Mouse (Mus musculus): ENCODE results near the gene Stard10. TPM values are rescaled to one million over a fixed set of nuclear protein-coding genes. Genes with fewer than 3 reads are reported as not detected.

Stard10 gene
- polyA plus RNA-seq, 1 experiment = 10.9 TPM

DNA sequence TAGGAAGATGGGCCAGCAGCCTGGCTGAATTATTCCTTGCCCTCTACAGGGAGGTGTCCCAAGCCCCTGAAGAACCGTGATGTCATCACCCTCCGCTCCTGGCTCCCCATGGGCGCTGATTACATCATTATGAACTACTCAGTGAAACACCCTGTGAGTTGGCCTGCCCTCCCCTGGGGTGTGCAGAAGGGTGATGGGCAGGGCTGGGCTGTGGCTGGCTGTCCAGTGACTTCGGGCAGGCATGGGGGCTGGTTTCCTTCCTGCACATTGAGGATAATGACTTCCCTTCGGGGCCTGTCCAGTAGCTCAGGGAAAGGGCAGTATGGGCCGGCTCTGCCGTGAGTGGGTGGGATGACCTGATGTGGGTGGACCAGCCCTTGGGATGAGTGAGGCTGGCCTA lies 26.2 kb downstream of the Stard10 start:
- TF ChIP-seq CTCF (IDR thresholded peaks at IDR 0.05; ENCODE audit: control insufficient read depth, insufficient read depth, insufficient read length) (no peak), CEBPB (IDR thresholded peaks at IDR 0.05; ENCODE audit: low read depth) (no peak), USF1 (IDR thresholded peaks at IDR 0.05; ENCODE audit: low read depth) (no peak), MAX (IDR thresholded peaks at IDR 0.05) (no peak), MYOG (IDR thresholded peaks at IDR 0.05; ENCODE audit: control insufficient read depth, extremely low read depth, insufficient read length) (no peak)
- Histone ChIP-seq H3K79me2 (ENCODE audit: control insufficient read depth, insufficient read depth) (no peaks in the 10 kb centered on the region), H3K27me3 (ENCODE audit: control insufficient read depth, insufficient read depth, insufficient read length) (no peaks in the 10 kb centered on the region), H3K79me3 (ENCODE audit: low read depth) (no peaks in the 10 kb centered on the region), H3K4me3 (ENCODE audit: insufficient read depth, poor library complexity, severe bottlenecking) (no peak overlapping the region), H3ac (ENCODE audit: control insufficient read depth, insufficient read length, low read depth) (no peak overlapping the region), H3K36me3 (ENCODE audit: control insufficient read depth, insufficient read depth) (no peaks in the 10 kb centered on the region)

DNA sequence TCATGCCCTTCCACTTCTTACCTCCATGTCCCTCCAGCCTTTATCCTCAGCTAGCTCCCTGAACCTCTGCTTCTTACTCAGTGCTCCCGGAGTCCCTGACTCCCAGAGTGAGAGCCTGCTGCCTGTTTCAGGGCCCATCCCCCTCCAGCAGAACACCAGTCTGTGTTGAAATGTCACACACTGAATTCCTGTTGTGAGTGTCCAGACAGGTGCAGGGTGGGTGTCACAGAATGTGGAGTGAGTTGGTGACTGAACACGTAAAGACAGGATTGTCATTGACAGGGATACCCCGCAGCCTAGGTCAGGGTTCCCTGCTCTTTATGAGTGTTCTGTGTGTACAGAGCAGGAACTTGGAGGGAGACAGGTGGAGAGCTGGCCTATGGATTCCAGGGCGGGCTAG lies 28.0 kb downstream of the Stard10 start:
- H3K36me3 ChIP-seq (ENCODE audit: control insufficient read depth, insufficient read depth) = no peaks in the 10 kb centered on the region
- no peaks in the 10 kb centered on the region for H3K79me2 ChIP-seq (ENCODE audit: control insufficient read depth, insufficient read depth)
- H3K79me3 ChIP-seq (ENCODE audit: low read depth) = no peaks in the 10 kb centered on the region
- no peak overlapping the region for H3K4me3 ChIP-seq (ENCODE audit: insufficient read depth, poor library complexity, severe bottlenecking)
- TF ChIP-seq MYOD1 (IDR thresholded peaks at IDR 0.05; ENCODE audit: control insufficient read depth, insufficient read length, low read depth) (peak; percentile 37), USF1 (IDR thresholded peaks at IDR 0.05; ENCODE audit: low read depth) (no peak)
- H3K27me3 ChIP-seq (ENCODE audit: control insufficient read depth, insufficient read depth, insufficient read length) = no peaks in the 10 kb centered on the region
- no peak overlapping the region for H3ac ChIP-seq (ENCODE audit: control insufficient read depth, insufficient read length, low read depth)

DNA sequence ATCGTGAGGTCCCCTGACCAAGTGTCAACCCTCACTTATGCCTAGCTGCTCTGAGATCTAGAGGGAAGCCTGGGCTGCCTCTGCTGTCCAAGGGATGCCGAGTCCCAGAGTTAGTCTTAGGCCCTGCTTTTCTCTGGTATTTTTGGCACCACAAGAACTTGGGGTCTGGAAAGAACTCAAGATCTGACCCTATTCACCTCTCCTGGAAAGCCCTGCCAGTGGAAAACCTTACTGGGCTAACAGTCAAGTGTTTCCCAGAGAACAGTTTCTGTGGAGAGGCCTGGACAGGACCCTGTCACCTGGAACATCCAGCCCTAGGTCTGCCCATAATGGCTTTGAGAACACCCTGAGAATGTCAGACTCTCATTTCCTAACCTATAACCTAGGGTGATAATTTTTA lies 30.1 kb downstream of the Stard10 start:
- H3K79me3 ChIP-seq (ENCODE audit: low read depth) = no peaks in the 10 kb centered on the region
- TF ChIP-seq CEBPB (IDR thresholded peaks at IDR 0.05; ENCODE audit: low read depth) (no peak), MYOD1 (IDR thresholded peaks at IDR 0.05; ENCODE audit: control insufficient read depth, insufficient read length, low read depth) (no peak), CTCF (IDR thresholded peaks at IDR 0.05; ENCODE audit: control insufficient read depth, insufficient read depth, insufficient read length) (no peak)
- no peaks in the 10 kb centered on the region for H3K79me2 ChIP-seq (ENCODE audit: control insufficient read depth, insufficient read depth)
- no peak overlapping the region for H3ac ChIP-seq (ENCODE audit: control insufficient read depth, insufficient read length, low read depth)
- no peak overlapping the region for H3K4me3 ChIP-seq (ENCODE audit: insufficient read depth, poor library complexity, severe bottlenecking)
- H3K36me3 ChIP-seq (ENCODE audit: control insufficient read depth, insufficient read depth) = no peaks in the 10 kb centered on the region
- no peaks in the 10 kb centered on the region for H3K27me3 ChIP-seq (ENCODE audit: control insufficient read depth, insufficient read depth, insufficient read length)

DNA sequence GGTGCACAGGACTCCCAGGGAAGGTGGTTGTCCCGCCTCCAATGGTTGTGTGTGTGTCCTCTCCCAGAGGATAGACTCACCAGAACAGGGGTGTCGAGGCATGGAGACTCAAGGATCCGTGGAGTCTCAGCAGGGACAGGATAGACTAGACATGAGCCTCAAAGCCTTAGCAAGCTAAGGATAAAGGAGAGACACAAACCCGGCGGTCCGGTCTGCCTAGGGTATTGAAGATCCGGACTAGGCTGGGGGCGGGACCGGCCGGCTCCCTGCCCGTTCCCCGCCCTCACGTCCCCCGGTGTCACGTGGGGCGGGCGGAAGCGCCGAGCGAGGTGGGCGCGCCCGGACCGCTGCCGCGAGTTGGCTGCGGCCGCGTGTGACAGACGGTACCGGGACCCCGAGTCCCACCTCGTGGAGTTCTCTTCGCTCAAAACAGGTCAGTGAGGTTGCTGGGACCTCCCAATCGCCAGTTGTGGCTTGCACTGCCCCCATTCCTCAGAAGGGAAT lies 30.9 kb downstream of the Stard10 start, which contains the start of gene Arap1:
Gene Arap1, plus strand, starts transcription at position 301 of the 504 bp plus-strand sequence.
- Histone ChIP-seq H3K79me3 (ENCODE audit: low read depth) (no peaks in the 10 kb centered on the region), H3ac (ENCODE audit: control insufficient read depth, insufficient read length, low read depth) (peak within 1 kb of the TSS; percentile 67), H3K27me3 (ENCODE audit: control insufficient read depth, insufficient read depth, insufficient read length) (no peaks in the 10 kb centered on the region), H3K4me3 (ENCODE audit: insufficient read depth, poor library complexity, severe bottlenecking) (peak within 1 kb of the TSS; percentile 44), H3K36me3 (ENCODE audit: control insufficient read depth, insufficient read depth) (no peaks in the 10 kb centered on the region), H3K79me2 (ENCODE audit: control insufficient read depth, insufficient read depth) (no peaks in the 10 kb centered on the region)
- TF ChIP-seq USF1 (IDR thresholded peaks at IDR 0.05; ENCODE audit: low read depth) (peak; percentile 84), CEBPB (IDR thresholded peaks at IDR 0.05; ENCODE audit: low read depth) (no peak)

- H3K4me3 ChIP-seq (ENCODE audit: insufficient read depth, poor library complexity, severe bottlenecking) = peak overlapping the region; percentile 44
- no peaks in the 10 kb centered on the region for H3K79me2 ChIP-seq (ENCODE audit: control insufficient read depth, insufficient read depth)
- TF ChIP-seq USF1 (IDR thresholded peaks at IDR 0.05; ENCODE audit: low read depth) = no peak
- TF ChIP-seq FOSL1 (IDR thresholded peaks at IDR 0.05; ENCODE audit: insufficient read depth, low read length, poor library complexity, severe bottlenecking) = no peak
- no peak for TF ChIP-seq MYOD1 (IDR thresholded peaks at IDR 0.05; ENCODE audit: control insufficient read depth, insufficient read length, low read depth)
- no peak for TF ChIP-seq CTCF (IDR thresholded peaks at IDR 0.05; ENCODE audit: control insufficient read depth, insufficient read depth, insufficient read length)
- no peak for TF ChIP-seq MYOG (IDR thresholded peaks at IDR 0.05; ENCODE audit: control insufficient read depth, extremely low read depth, insufficient read length)
- no peaks in the 10 kb centered on the region for H3K27me3 ChIP-seq (ENCODE audit: control insufficient read depth, insufficient read depth, insufficient read length)
- H3K36me3 ChIP-seq (ENCODE audit: control insufficient read depth, insufficient read depth) = no peaks in the 10 kb centered on the region
- peak overlapping the region; percentile 67 for H3ac ChIP-seq (ENCODE audit: control insufficient read depth, insufficient read length, low read depth)
- no peaks in the 10 kb centered on the region for H3K79me3 ChIP-seq (ENCODE audit: low read depth)
Observed at GRCm38 (mm10) chr7:101348312-101348711, 31.4 kb downstream of the Stard10 start.

DNA sequence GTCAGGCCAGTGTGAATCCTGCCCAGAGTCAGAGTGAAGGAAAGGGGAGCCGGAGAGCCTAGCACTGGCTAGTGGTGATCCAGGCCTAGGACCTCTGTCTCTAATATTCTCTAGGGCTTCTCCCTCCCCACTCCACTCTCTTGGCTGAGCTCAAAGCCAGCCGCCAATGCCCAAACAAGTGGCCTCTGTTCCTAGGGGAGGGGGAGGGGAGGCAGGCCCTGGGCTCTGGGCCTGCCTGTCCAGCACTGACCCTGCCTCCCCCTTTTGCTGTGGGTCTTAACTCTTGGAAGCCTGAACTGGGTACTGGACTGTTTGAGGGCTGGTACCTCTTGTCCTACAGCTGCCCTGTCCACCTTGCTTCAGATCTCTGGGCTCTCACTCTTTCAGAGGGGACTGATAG lies 33.0 kb downstream of the Stard10 start:
- no peak overlapping the region for H3K4me3 ChIP-seq (ENCODE audit: insufficient read depth, poor library complexity, severe bottlenecking)
- H3K79me2 ChIP-seq (ENCODE audit: control insufficient read depth, insufficient read depth) = no peaks in the 10 kb centered on the region
- no peaks in the 10 kb centered on the region for H3K27me3 ChIP-seq (ENCODE audit: control insufficient read depth, insufficient read depth, insufficient read length)
- TF ChIP-seq MAX (IDR thresholded peaks at IDR 0.05) = no peak
- TF ChIP-seq USF1 (IDR thresholded peaks at IDR 0.05; ENCODE audit: low read depth) = no peak
- TF ChIP-seq MYOD1 (IDR thresholded peaks at IDR 0.05; ENCODE audit: control insufficient read depth, insufficient read length, low read depth) = no peak
- TF ChIP-seq MYOG (IDR thresholded peaks at IDR 0.05; ENCODE audit: control insufficient read depth, extremely low read depth, insufficient read length) = no peak
- TF ChIP-seq CTCF (IDR thresholded peaks at IDR 0.05; ENCODE audit: control insufficient read depth, insufficient read depth, insufficient read length) = no peak
- TF ChIP-seq FOSL1 (IDR thresholded peaks at IDR 0.05; ENCODE audit: insufficient read depth, low read length, poor library complexity, severe bottlenecking) = no peak
- no peak for TF ChIP-seq CEBPB (IDR thresholded peaks at IDR 0.05; ENCODE audit: low read depth)
- H3ac ChIP-seq (ENCODE audit: control insufficient read depth, insufficient read length, low read depth) = no peak overlapping the region
- no peaks in the 10 kb centered on the region for H3K36me3 ChIP-seq (ENCODE audit: control insufficient read depth, insufficient read depth)
- no peaks in the 10 kb centered on the region for H3K79me3 ChIP-seq (ENCODE audit: low read depth)

Data from C2C12 (cell line).